Mouse (Mus musculus) neural tube, embryonic 15.5 days (tissue): ENCODE results near the gene Zbtb2. TPM values are rescaled to one million over a fixed set of nuclear protein-coding genes. Genes with fewer than 3 reads are reported as not detected.

Experiments
- ATAC-seq: fragments of 200-750 bp; cut with Nextera tagmentation; 2 replicates; pipeline ENCODE4 v1.8.0; 2017; ENCODE audit warnings: mild to moderate bottlenecking, moderate TSS enrichment, moderate library complexity; ENCODE audit not compliant: low FRiP score
- H3K27ac ChIP-seq: fragments of 300-500 bp; sonication (generic); replicated peaks from 2 replicates; pipeline ENCODE4 v1.5.1; 2015; ENCODE audit warnings: mild to moderate bottlenecking, inconsistent platforms
- H3K27me3 ChIP-seq: fragments of 300-500 bp; sonication (generic); replicated peaks from 2 replicates; pipeline ENCODE4 v1.6.1; 2015; ENCODE audit warnings: inconsistent platforms
- H3K36me3 ChIP-seq: fragments of 300-500 bp; sonication (generic); 2 replicates; pipeline ENCODE4 v1.6.1; 2015; ENCODE audit warnings: inconsistent platforms
- H3K4me1 ChIP-seq: fragments of 300-500 bp; sonication (generic); 2 replicates; pipeline ENCODE4 v1.6.1; 2015; ENCODE audit warnings: inconsistent platforms
- H3K4me2 ChIP-seq: fragments of 300-500 bp; sonication (generic); 2 replicates; pipeline ENCODE4 v1.6.1; 2015; ENCODE audit warnings: inconsistent platforms, mild to moderate bottlenecking, moderate library complexity
- H3K4me3 ChIP-seq: fragments of 300-500 bp; sonication (generic); replicated peaks from 2 replicates; pipeline ENCODE4 v1.5.1; 2015; ENCODE audit warnings: mild to moderate bottlenecking, inconsistent platforms
- H3K9ac ChIP-seq: fragments of 300-500 bp; sonication (generic); replicated peaks from 2 replicates; pipeline ENCODE4 v1.6.1; 2015; ENCODE audit warnings: mild to moderate bottlenecking, inconsistent platforms
- H3K9me3 ChIP-seq: fragments of 300-500 bp; sonication (generic); replicated peaks from 2 replicates; pipeline ENCODE4 v1.6.1; 2016; ENCODE audit warnings: inconsistent platforms
- WGBS: fragments of 180-500 bp; shearing (Covaris S2); methylation state at CpG from one replicate; pipeline ENCODE4 v1.1.7; 2015; ENCODE audit warnings: mixed read lengths; 5-methylcytosine and 5-hydroxymethylcytosine counted together
- polyA plus RNA-seq: library from polyadenylated mRNA; unstranded; fragments of >200 nt; fragmentation: Nextera tagmentation; extraction: Ambion mirVana; gene quantifications from 2 replicates; pipeline ENCODE4 v1.2.1, GENCODE M21; 2015

Gene Zbtb2
- polyA plus RNA-seq, 1 experiment from 2014 or later: 13.1 TPM

DNA sequence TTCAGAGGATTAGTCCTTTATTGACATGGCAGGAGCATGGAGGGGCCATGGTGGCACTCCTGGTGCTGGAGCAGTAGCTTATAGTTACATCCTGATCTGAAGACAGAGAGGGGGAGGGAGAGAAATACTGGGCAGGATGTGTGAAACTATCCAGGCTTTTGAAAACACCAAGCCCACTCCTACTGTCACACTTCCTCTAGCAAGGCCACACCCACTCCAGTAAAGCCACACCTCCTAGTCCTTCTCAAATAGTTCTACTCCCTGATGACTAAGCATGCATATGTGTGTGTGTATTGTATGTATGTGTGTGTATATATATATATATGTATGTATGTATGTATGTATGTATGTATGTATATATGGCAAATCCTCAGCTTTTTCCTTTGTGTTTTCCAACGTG, 60.2 kb downstream of the Zbtb2 start:
- Histone ChIP-seq H3K9me3 (no peaks in the 10 kb centered on the region), H3K27me3 (no peaks in the 10 kb centered on the region), H3K36me3 (no peaks in the 10 kb centered on the region), H3K4me2 (no peak overlapping the region), H3K4me1 (0 out of 2 replicates have a peak, but pooled peaks cover 3% of the 10 kb centered on the region), H3K9ac (no peak overlapping the region), H3K27ac (no peak overlapping the region), H3K4me3 (no peak overlapping the region)
- no peak for ATAC-seq
- WGBS: 69% methylated on average over 1 of the region's 1 CpGs

- no peaks in the 10 kb centered on the region for H3K27me3 ChIP-seq
- no peak for ATAC-seq
- H3K9me3 ChIP-seq: no peaks in the 10 kb centered on the region
- H3K36me3 ChIP-seq: no peaks in the 10 kb centered on the region
- H3K4me3 ChIP-seq: no peak overlapping the region
- H3K9ac ChIP-seq: no peak overlapping the region
- no peaks in the 10 kb centered on the region for H3K4me1 ChIP-seq
- H3K27ac ChIP-seq: no peak overlapping the region
- H3K4me2 ChIP-seq: no peak overlapping the region
- 66% methylated on average over 5 of the region's 5 CpGs for WGBS
Measured at GRCm38 (mm10) chr10:4325562-4325961, 62.3 kb downstream of the Zbtb2 start.

DNA sequence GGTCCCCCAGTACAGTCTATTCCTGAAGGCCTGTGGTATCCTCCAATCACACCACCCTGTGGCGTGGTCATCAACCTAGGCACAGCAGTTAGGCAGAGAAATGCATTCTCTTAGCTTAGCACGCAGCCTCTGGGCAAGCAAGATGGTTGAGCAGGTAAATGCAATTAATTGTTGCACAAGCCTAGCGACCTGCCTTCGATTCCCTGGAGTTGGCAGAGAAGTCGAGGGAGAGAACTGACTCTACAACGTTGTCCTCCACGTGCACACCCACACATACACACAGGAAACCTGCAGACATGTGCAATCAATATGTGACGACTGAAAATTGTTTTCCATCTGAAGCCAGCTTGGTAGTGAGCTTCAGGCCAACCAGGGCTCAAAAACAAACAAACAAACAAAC, 64.0 kb downstream of the Zbtb2 start:
- Histone ChIP-seq H3K4me3 (no peak overlapping the region), H3K9ac (no peak overlapping the region), H3K27me3 (no peaks in the 10 kb centered on the region), H3K36me3 (no peaks in the 10 kb centered on the region), H3K4me1 (no peaks in the 10 kb centered on the region), H3K4me2 (no peak overlapping the region), H3K9me3 (no peaks in the 10 kb centered on the region), H3K27ac (no peak overlapping the region)
- no peak for ATAC-seq
- 79% methylated on average over 8 of the region's 8 CpGs for WGBS

Other genes with a start within 250 kb of the Zbtb2 start
- gene Akap12, start 121.7 kb downstream of the Zbtb2 start, polyA plus RNA-seq: 52.2 and 57.1 TPM in 2 replicates
- 50.9 and 59.7 TPM in 2 replicates for gene Rmnd1, start 44.3 kb upstream of the Zbtb2 start, polyA plus RNA-seq
- 12.1 and 14.0 TPM in 2 replicates for gene Armt1, start 44.4 kb upstream of the Zbtb2 start, polyA plus RNA-seq
- 0.22 TPM in 2 replicates for gene Ccdc170, start 94.4 kb upstream of the Zbtb2 start, polyA plus RNA-seq
- gene Esr1, start 223.5 kb upstream of the Zbtb2 start, polyA plus RNA-seq: 0.70 and 1.0 TPM in 2 replicates